Mouse (Mus musculus) testis, adult 2 months (tissue): ENCODE results near the gene Hoxd8.

ENCODE experiments used
- CTCF ChIP-seq: fragments of 200-500 bp; IDR thresholded peaks from 2 replicates; pipeline ENCODE4 v1.5.1; 2012; ENCODE audit warnings: low read depth, mild to moderate bottlenecking, inconsistent platforms, low read length, moderate library complexity; ENCODE audit not compliant: control insufficient read depth, insufficient read depth, insufficient replicate concordance
- POLR2A ChIP-seq: fragments of 200-500 bp; IDR thresholded peaks from 2 replicates; pipeline ENCODE4 v1.6.1; 2012; ENCODE audit warnings: low read depth, mild to moderate bottlenecking, inconsistent platforms, low read length, moderate library complexity; ENCODE audit not compliant: control insufficient read depth

DNA sequence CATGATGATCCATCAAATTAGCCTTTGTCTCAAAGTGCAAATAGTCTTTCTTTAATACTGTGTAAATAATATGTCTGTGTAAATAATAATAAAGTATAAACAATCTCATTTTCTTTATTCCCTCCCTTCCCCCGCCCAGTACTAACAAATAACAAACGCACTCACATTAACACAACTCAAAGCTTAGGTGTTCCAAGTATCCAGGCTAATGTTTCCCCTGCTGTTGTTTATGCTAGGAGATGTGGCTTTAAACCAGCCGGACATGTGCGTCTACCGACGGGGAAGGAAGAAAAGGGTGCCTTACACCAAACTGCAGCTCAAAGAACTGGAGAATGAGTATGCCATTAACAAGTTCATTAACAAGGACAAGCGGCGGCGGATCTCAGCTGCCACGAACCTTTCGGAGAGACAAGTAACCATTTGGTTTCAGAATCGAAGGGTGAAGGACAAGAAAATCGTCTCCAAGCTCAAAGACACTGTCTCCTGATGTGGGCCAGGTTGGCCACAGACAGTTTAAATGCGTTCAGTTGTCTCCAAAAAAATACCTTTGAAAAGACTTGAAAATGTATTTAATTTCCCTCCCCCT, 34.7 kb upstream of the Hoxd8 start:
- TF ChIP-seq CTCF (no peak), POLR2A (no peak)
